Mouse (Mus musculus): ENCODE data around the gene Ptprs. TPM values are rescaled to one million over a fixed set of nuclear protein-coding genes. Genes with fewer than 3 reads are reported as not detected.
A peak's percentile ranks its signal among the peaks of the same experiment; 100 is the strongest.

Ptprs gene
- polyA plus RNA-seq, 1 experiment: 57.5 TPM

GRCm38 (mm10) chr17:56474311-56474830 is 1.9 kb downstream of the Ptprs start:
- no peaks in the 10 kb centered on the region for H3K36me3 ChIP-seq (ENCODE audit: control insufficient read depth, insufficient read depth, low read length)
- H3K4me1 ChIP-seq (ENCODE audit: control insufficient read depth, insufficient read depth, insufficient read length): peaks cover 31% of the 10 kb centered on the region
- no peak for TF ChIP-seq POLR2A (IDR thresholded peaks at IDR 0.05; ENCODE audit: low read depth, low read length)
- no peak for DNase-seq (ENCODE audit: low read depth in 1 of 2, low spot score in 2 of 2)
- no peak overlapping the region for H3K4me3 ChIP-seq (ENCODE audit: extremely low read depth, insufficient read depth, insufficient read length)
- 4% methylated on average over 31 of the region's 32 CpGs for WGBS
- H3K27ac ChIP-seq (ENCODE audit: insufficient read depth, low read length): no peak overlapping the region
- peaks cover 28% of the 10 kb centered on the region for H3K27me3 ChIP-seq (ENCODE audit: control insufficient read depth, insufficient read depth, low read length)

GRCm38 (mm10) chr17:56473611-56473905 is 2.7 kb downstream of the Ptprs start:
- Histone ChIP-seq H3K36me3 (ENCODE audit: control insufficient read depth, insufficient read depth, low read length) (no peaks in the 10 kb centered on the region), H3K4me1 (ENCODE audit: control insufficient read depth, insufficient read depth, insufficient read length) (peaks cover 31% of the 10 kb centered on the region), H3K27me3 (ENCODE audit: control insufficient read depth, insufficient read depth, low read length) (peaks cover 28% of the 10 kb centered on the region), H3K4me3 (ENCODE audit: extremely low read depth, insufficient read depth, insufficient read length) (peak overlapping the region; percentile 22; the same call in 1 of the 2 replicates), H3K27ac (ENCODE audit: insufficient read depth, low read length) (no peak overlapping the region)
- 2% methylated on average over 11 of the region's 11 CpGs for WGBS
- no peak for DNase-seq (ENCODE audit: low read depth in 1 of 2, low spot score in 2 of 2)
- TF ChIP-seq POLR2A (IDR thresholded peaks at IDR 0.05; ENCODE audit: low read depth, low read length): no peak
- no peak for TF ChIP-seq CTCF (IDR thresholded peaks at IDR 0.05; ENCODE audit: extremely low read depth, insufficient read depth, insufficient read length, insufficient replicate concordance)

DNA sequence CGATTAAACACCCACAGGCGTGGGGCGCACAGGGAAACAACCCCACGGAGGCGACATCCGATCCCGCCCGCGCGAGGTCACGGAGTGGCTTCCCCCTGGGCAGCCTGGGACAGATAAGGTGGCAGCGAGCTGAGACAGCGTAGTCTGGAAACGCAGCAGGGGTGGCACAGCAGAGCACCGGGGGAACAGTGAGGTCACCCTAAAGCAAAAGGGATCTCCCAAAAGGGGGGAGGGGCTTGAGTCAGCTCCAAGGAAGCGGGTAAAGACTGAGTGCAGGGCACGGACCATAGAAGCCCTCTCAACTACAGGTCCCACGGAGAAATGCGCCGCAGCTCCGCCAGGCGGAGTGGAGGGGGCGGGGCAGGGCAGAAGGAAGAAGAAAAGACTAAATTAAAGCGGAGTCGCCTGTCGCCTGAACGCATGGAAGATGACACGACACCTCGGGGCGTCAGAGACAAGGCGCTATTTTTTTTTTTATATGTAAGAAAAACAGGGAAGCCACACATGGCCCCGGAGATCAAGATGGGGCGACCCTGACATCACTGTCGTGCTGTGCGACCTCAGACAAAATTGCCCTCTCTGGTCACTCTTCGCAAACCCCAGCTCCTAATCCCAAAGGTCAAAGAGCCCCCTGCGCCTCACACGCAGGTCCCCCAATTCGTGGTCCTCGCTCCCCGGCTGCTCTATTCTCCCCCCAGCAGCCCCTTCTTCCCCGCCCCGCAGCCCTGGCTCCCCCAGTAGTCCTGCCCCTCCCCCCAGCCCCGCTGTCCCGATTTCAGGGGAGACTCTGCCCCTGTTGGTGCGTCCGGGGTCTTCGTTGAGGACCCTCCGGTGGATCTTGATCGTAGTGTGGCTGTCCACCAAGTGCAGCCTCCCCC is 3.3 kb downstream of the Ptprs start:
- DNase-seq (ENCODE audit: low read depth in 1 of 2, low spot score in 2 of 2): peak; percentile 49 to 61
- Histone ChIP-seq H3K4me3 (ENCODE audit: extremely low read depth, insufficient read depth, insufficient read length) (peak overlapping the region; percentile 55; the same call in 1 of the 2 replicates), H3K27ac (ENCODE audit: insufficient read depth, low read length) (no peak overlapping the region), H3K27me3 (ENCODE audit: control insufficient read depth, insufficient read depth, low read length) (peaks cover 28% of the 10 kb centered on the region), H3K36me3 (ENCODE audit: control insufficient read depth, insufficient read depth, low read length) (no peaks in the 10 kb centered on the region), H3K4me1 (ENCODE audit: control insufficient read depth, insufficient read depth, insufficient read length) (peaks cover 31% of the 10 kb centered on the region)
- whole genome bisulfite sequencing: 4% methylated on average over 50 of the region's 50 CpGs
- TF ChIP-seq POLR2A (IDR thresholded peaks at IDR 0.05; ENCODE audit: low read depth, low read length) (no peak), CTCF (IDR thresholded peaks at IDR 0.05; ENCODE audit: extremely low read depth, insufficient read depth, insufficient read length, insufficient replicate concordance) (peak; percentile 47; the same call in 1 of the 2 replicates)

DNA sequence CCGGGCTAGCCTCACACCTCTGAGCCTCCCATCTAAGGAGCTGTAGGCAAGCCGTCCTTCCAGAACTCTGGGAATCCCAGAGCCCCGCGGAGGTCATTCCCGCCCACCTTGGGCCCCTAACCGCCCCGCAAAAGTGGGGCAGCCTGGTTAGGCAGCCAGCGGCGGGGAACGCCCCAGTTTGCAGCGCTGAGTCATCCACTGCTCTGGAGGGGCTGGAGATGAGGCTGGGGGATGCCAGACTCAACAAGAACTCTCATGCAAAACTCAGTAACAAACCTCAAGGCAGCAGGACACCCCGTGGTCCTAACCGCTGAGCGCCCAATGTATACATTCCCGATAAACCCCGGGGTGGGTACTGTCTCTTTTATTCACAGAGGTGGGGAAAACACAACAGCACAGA is 4.2 kb downstream of the Ptprs start:
- DNase-seq (ENCODE audit: low read depth in 1 of 2, low spot score in 2 of 2): no peak
- Histone ChIP-seq H3K4me3 (ENCODE audit: extremely low read depth, insufficient read depth, insufficient read length) (no peak overlapping the region), H3K27me3 (ENCODE audit: control insufficient read depth, insufficient read depth, low read length) (peaks cover 28% of the 10 kb centered on the region), H3K4me1 (ENCODE audit: control insufficient read depth, insufficient read depth, insufficient read length) (peaks cover 31% of the 10 kb centered on the region), H3K36me3 (ENCODE audit: control insufficient read depth, insufficient read depth, low read length) (no peaks in the 10 kb centered on the region), H3K27ac (ENCODE audit: insufficient read depth, low read length) (no peak overlapping the region)
- TF ChIP-seq POLR2A (IDR thresholded peaks at IDR 0.05; ENCODE audit: low read depth, low read length): no peak
- TF ChIP-seq CTCF (IDR thresholded peaks at IDR 0.05; ENCODE audit: extremely low read depth, insufficient read depth, insufficient read length, insufficient replicate concordance): no peak
- 12% methylated on average over 16 of the region's 16 CpGs for WGBS

GRCm38 (mm10) chr17:56471136-56471535 is 5.1 kb downstream of the Ptprs start:
- no peak for DNase-seq (ENCODE audit: low read depth in 1 of 2, low spot score in 2 of 2)
- H3K27ac ChIP-seq (ENCODE audit: insufficient read depth, low read length): no peak overlapping the region
- peaks cover 27% of the 10 kb centered on the region for H3K4me1 ChIP-seq (ENCODE audit: control insufficient read depth, insufficient read depth, insufficient read length)
- 90% methylated on average over 5 of the region's 5 CpGs for WGBS
- peaks cover 23% of the 10 kb centered on the region for H3K27me3 ChIP-seq (ENCODE audit: control insufficient read depth, insufficient read depth, low read length)
- H3K4me3 ChIP-seq (ENCODE audit: extremely low read depth, insufficient read depth, insufficient read length): no peak overlapping the region
- no peaks in the 10 kb centered on the region for H3K36me3 ChIP-seq (ENCODE audit: control insufficient read depth, insufficient read depth, low read length)
- TF ChIP-seq POLR2A (IDR thresholded peaks at IDR 0.05; ENCODE audit: low read depth, low read length) (no peak), CTCF (IDR thresholded peaks at IDR 0.05; ENCODE audit: extremely low read depth, insufficient read depth, insufficient read length, insufficient replicate concordance) (no peak)

DNA sequence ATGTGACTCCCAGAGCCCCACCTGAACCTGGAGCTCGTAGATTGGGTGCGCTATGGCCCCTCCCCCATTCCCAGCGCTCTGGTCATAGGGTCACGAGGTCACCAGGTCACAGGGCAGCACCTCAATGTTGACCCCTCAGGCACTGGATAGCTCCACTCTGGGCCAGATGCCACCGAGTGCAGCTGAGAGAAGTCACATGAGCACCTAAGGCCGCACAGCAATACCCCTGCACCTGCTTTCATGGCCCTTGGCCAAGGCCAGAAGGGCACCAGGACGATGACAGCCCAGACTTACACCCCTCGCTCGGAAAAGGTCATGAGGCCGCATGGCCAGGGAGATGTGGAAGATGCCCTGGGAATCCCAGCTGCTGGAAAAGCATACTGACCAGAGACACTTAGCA is 5.7 kb downstream of the Ptprs start:
- Histone ChIP-seq H3K4me1 (ENCODE audit: control insufficient read depth, insufficient read depth, insufficient read length) (peaks cover 22% of the 10 kb centered on the region), H3K4me3 (ENCODE audit: extremely low read depth, insufficient read depth, insufficient read length) (no peak overlapping the region), H3K27me3 (ENCODE audit: control insufficient read depth, insufficient read depth, low read length) (peaks cover 18% of the 10 kb centered on the region), H3K36me3 (ENCODE audit: control insufficient read depth, insufficient read depth, low read length) (no peaks in the 10 kb centered on the region), H3K27ac (ENCODE audit: insufficient read depth, low read length) (no peak overlapping the region)
- no peak for TF ChIP-seq POLR2A (IDR thresholded peaks at IDR 0.05; ENCODE audit: low read depth, low read length)
- TF ChIP-seq CTCF (IDR thresholded peaks at IDR 0.05; ENCODE audit: extremely low read depth, insufficient read depth, insufficient read length, insufficient replicate concordance): no peak
- DNase-seq (ENCODE audit: low read depth in 1 of 2, low spot score in 2 of 2): no peak
- 58% methylated on average over 10 of the region's 10 CpGs for whole genome bisulfite sequencing

GRCm38 (mm10) chr17:56470001-56470436 is 6.3 kb downstream of the Ptprs start:
- Histone ChIP-seq H3K27ac (ENCODE audit: insufficient read depth, low read length) (no peak overlapping the region), H3K36me3 (ENCODE audit: control insufficient read depth, insufficient read depth, low read length) (no peaks in the 10 kb centered on the region), H3K4me3 (ENCODE audit: extremely low read depth, insufficient read depth, insufficient read length) (no peak overlapping the region; the same call in 1 of the 2 replicates), H3K27me3 (ENCODE audit: control insufficient read depth, insufficient read depth, low read length) (peaks cover 12% of the 10 kb centered on the region), H3K4me1 (ENCODE audit: control insufficient read depth, insufficient read depth, insufficient read length) (peaks cover 17% of the 10 kb centered on the region)
- no peak for TF ChIP-seq CTCF (IDR thresholded peaks at IDR 0.05; ENCODE audit: extremely low read depth, insufficient read depth, insufficient read length, insufficient replicate concordance)
- no peak for DNase-seq (ENCODE audit: low read depth in 1 of 2, low spot score in 2 of 2)
- 39% methylated on average over 23 of the region's 26 CpGs for WGBS

Data from spleen, adult 2 months (tissue).